14 mouse cellular contexts compared by ENCODE assay signal in the genomic region with DNA sequence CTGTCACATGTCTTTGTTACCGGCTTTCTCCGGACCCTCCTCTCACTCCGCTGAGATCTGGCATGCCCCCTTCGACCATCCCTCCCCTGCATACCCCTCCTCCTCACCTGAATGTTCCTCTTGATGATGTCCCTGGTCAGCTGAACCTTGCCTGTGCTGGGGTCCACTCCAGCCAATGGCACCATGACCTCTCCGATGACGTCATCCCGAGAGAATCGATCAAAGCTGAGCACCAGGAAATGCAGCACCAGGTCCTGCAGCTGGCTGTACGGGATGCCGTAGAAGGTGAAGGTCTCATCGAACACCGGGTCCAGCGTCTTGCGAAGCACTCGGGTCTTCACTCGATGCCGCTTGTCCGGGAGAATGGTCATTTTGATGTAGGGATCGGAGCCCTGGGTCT.
"Had no signal": no experiment of that assay in that cellular context is flagged by ENCODE, and none has a peak within 500 bp of the region (broad histone marks: within the 10 kb centered on the region; RNA-seq: fewer than 3 reads in every experiment).

No protein-coding gene starts in this region.

- H3K4me2 ChIP-seq: intestine, embryonic 15.5 days; limb, embryonic 12.5 days; midbrain, embryonic 12.5 days; stomach, embryonic 15.5 days had no signal

- H3K4me3 ChIP-seq: intestine, embryonic 15.5 days; limb, embryonic 12.5 days; midbrain, embryonic 12.5 days; stomach, embryonic 15.5 days had no signal

- H3K36me3 ChIP-seq: intestine, embryonic 15.5 days; stomach, embryonic 15.5 days had no signal

- H3K9me3 ChIP-seq: intestine, embryonic 15.5 days; limb, embryonic 12.5 days; midbrain, embryonic 12.5 days; stomach, embryonic 15.5 days had no signal

- H3K9ac ChIP-seq: intestine, embryonic 15.5 days; limb, embryonic 12.5 days; liver, embryonic 14.5 days; midbrain, embryonic 12.5 days; stomach, embryonic 15.5 days had no signal

- ATAC-seq: intestine, embryonic 15.5 days; lung, postnatal 0 days had no signal

- H3K27me3 ChIP-seq: intestine, embryonic 15.5 days; limb, embryonic 12.5 days; midbrain, embryonic 12.5 days; stomach, embryonic 15.5 days had no signal

- DNase-seq: kidney, adult 18-20 months; kidney, postnatal 10 days; kidney, postnatal 4 days; layer of hippocampus, postnatal 36 days; lung, adult 2 months; lung, postnatal 4 days; right cerebral cortex, postnatal 14 days; thymus, adult 2 months had no signal

- H3K27ac ChIP-seq: intestine, embryonic 15.5 days; limb, embryonic 12.5 days; liver, embryonic 14.5 days; stomach, embryonic 15.5 days had no signal
